Mouse (Mus musculus) gastrocnemius, postnatal 4 days (tissue): Measurements from ENCODE around the gene Eif1. TPM values are rescaled to one million over a fixed set of nuclear protein-coding genes. Genes with fewer than 3 reads are reported as not detected.
A peak's percentile ranks its signal among the peaks of the same experiment; 100 is the strongest.
"Not testable (repeated sequence)": the region's sequence is repeated elsewhere in the genome, so short reads cannot be mapped to it uniquely, and the experiment has no call there.

Experiments
- DNase-seq, 2 experiments: peaks; one replicate each; pipeline ENCODE4 v3.0.0; 2021 to 2022; ENCODE audit warnings: low spot score in 2 of 2, mixed read lengths in 2 of 2
- total RNA-seq, 2 experiments: library from RNA; stranded (reverse); gene quantifications; 2 replicates each; pipeline ENCODE4 v1.2.3; 2021

Gene Eif1
- total RNA-seq, 2 experiments from 2014 or later = 842 to 874 TPM

- no peak for DNase-seq
Measured at GRCm38 (mm10) chr11:100311656-100312055, 8.0 kb upstream of the Eif1 start.

- DNase-seq = no peak
Measured at GRCm38 (mm10) chr11:100312096-100312679, 7.5 kb upstream of the Eif1 start.

- DNase-seq = no peak
Measured at GRCm38 (mm10) chr11:100313424-100313823, 6.3 kb upstream of the Eif1 start.

- DNase-seq = no peak
Measured at GRCm38 (mm10) chr11:100315439-100315838, 4.2 kb upstream of the Eif1 start.

- DNase-seq = no peak
Measured at GRCm38 (mm10) chr11:100317826-100318380, 1.8 kb upstream of the Eif1 start.

- DNase-seq = no peak
Measured at GRCm38 (mm10) chr11:100318529-100319451, 895 bp upstream of the Eif1 start.

- DNase-seq = peak; percentile 93 to 96
Measured at GRCm38 (mm10) chr11:100320172-100320630, 516 bp downstream of the Eif1 start.

- DNase-seq = not testable (repeated sequence)
Measured at GRCm38 (mm10) chr11:100320701-100321410, 1.2 kb downstream of the Eif1 start.

GRCm38 (mm10) chr11:100321479-100322305, 2.0 kb downstream of the Eif1 start:
- not testable (repeated sequence) for DNase-seq

- DNase-seq = no peak
Measured at GRCm38 (mm10) chr11:100322591-100323258, 3.0 kb downstream of the Eif1 start.

GRCm38 (mm10) chr11:100323578-100323977, 3.9 kb downstream of the Eif1 start:
- peak in 1 of 2 experiments; percentile 52 for DNase-seq

GRCm38 (mm10) chr11:100325062-100325629, 5.5 kb downstream of the Eif1 start:
- DNase-seq = no peak

GRCm38 (mm10) chr11:100327316-100327715, 7.6 kb downstream of the Eif1 start:
- no peak for DNase-seq

GRCm38 (mm10) chr11:100327761-100328160, 8.1 kb downstream of the Eif1 start:
- no peak for DNase-seq

GRCm38 (mm10) chr11:100330235-100330634, 10.6 kb downstream of the Eif1 start:
- no peak for DNase-seq

GRCm38 (mm10) chr11:100330816-100331375, 11.2 kb downstream of the Eif1 start:
- DNase-seq = not testable (repeated sequence)

- no peak for DNase-seq
Measured at GRCm38 (mm10) chr11:100332766-100333515, 13.3 kb downstream of the Eif1 start.

GRCm38 (mm10) chr11:100333944-100334457, 14.3 kb downstream of the Eif1 start, which contains the start of gene Gast:
TSS of gene Gast (plus strand) at chr11:100334407.
- no peak for DNase-seq
